In genomic region chr19:16814848-16815247, GRCm38 (mm10) we compare ENCODE assay signal across 27 mouse cellular contexts. TPM values are rescaled to one million over a fixed set of nuclear protein-coding genes. Genes with fewer than 3 reads are reported as not detected.
DNase-seq lines count a peak whose midpoint lies in the region; ATAC-seq and TF ChIP-seq lines count a peak whose summit lies in the region.
"Had no signal": no experiment of that assay in that cellular context is flagged by ENCODE, and none has a peak within 500 bp of the region (broad histone marks: within the 10 kb centered on the region; RNA-seq: fewer than 3 reads in every experiment).

No protein-coding gene starts in this region.

- peak; percentile 76 for DNase-seq in heart, adult 11 months
- DNase-seq in heart, embryonic 10.5 days (ENCODE audit: low spot score): no peak
- DNase-seq in G1E (ENCODE audit: low spot score): no peak
- no peak for DNase-seq in intestine, embryonic 14.5 days (ENCODE audit: low spot score)
- DNase-seq in spleen, postnatal 4 days (ENCODE audit: low spot score in 2 of 2): no peak
- no peak for DNase-seq in embryo, embryonic 11 days
- DNase-seq: adrenal gland, postnatal 25 days; B cell, adult 2 months; cerebellum, adult 18-20 months; cerebellum, adult 9-11 months; cerebellum, postnatal 36 days; gastrocnemius, postnatal 36 days; heart, adult 2 months had no signal

- 38% methylated on average over 5 of the region's 5 CpGs for WGBS in heart, embryonic 10.5 days
- 23% methylated on average over 5 of the region's 5 CpGs for WGBS in intestine, embryonic 14.5 days

- H3K4me1 ChIP-seq in heart, embryonic 10.5 days: 0 out of 2 replicates have a peak, but pooled peaks cover 5% of the 10 kb centered on the region
- H3K4me1 ChIP-seq in G1E (ENCODE audit: insufficient read depth, low read depth, low read length): peaks cover 2% of the 10 kb centered on the region
- peaks cover 5% of the 10 kb centered on the region; the same call in 1 of the 2 replicates for H3K4me1 ChIP-seq in intestine, embryonic 14.5 days (replicated peaks; ENCODE audit: control insufficient read depth, insufficient read depth, low read length)
- H3K4me1 ChIP-seq: embryonic facial prominence, embryonic 12.5 days; forebrain, embryonic 15.5 days; heart, embryonic 12.5 days; hindbrain, embryonic 10.5 days; hindbrain, embryonic 15.5 days had no signal

- H3K4me2 ChIP-seq in intestine, embryonic 14.5 days (ENCODE audit: low read length): no peak overlapping the region
- H3K4me2 ChIP-seq: embryonic facial prominence, embryonic 12.5 days; forebrain, embryonic 15.5 days; heart, embryonic 12.5 days; hindbrain, embryonic 15.5 days had no signal

- no peak overlapping the region for H3K4me3 ChIP-seq in heart, embryonic 10.5 days
- no peak overlapping the region for H3K4me3 ChIP-seq in G1E (ENCODE audit: low read depth, low read length)
- H3K4me3 ChIP-seq in intestine, embryonic 14.5 days (ENCODE audit: low read depth, low read length): no peak overlapping the region
- H3K4me3 ChIP-seq: embryonic facial prominence, embryonic 12.5 days; forebrain, embryonic 15.5 days; heart, adult 2 months; heart, embryonic 12.5 days; hindbrain, embryonic 10.5 days; hindbrain, embryonic 15.5 days had no signal

- H3K27me3 ChIP-seq in heart, embryonic 10.5 days (ENCODE audit: insufficient read depth, poor library complexity, severe bottlenecking): no peaks in the 10 kb centered on the region
- peaks cover 6% of the 10 kb centered on the region; the same call in 1 of the 2 replicates for H3K27me3 ChIP-seq in G1E (ENCODE audit: insufficient read depth, low read length)
- H3K27me3 ChIP-seq in intestine, embryonic 14.5 days (replicated peaks; ENCODE audit: control insufficient read depth, insufficient read depth, low read length): no peaks in the 10 kb centered on the region
- H3K27me3 ChIP-seq: embryonic facial prominence, embryonic 12.5 days; forebrain, embryonic 15.5 days; heart, embryonic 12.5 days; hindbrain, embryonic 15.5 days had no signal

- no peaks in the 10 kb centered on the region for H3K36me3 ChIP-seq in heart, embryonic 10.5 days
- no peaks in the 10 kb centered on the region for H3K36me3 ChIP-seq in G1E (replicated peaks)
- no peaks in the 10 kb centered on the region for H3K36me3 ChIP-seq in intestine, embryonic 14.5 days (ENCODE audit: control insufficient read depth, insufficient read depth, low read length)
- H3K36me3 ChIP-seq: embryonic facial prominence, embryonic 12.5 days; forebrain, embryonic 15.5 days; heart, embryonic 12.5 days; hindbrain, embryonic 10.5 days; hindbrain, embryonic 15.5 days had no signal

- H3K9me3 ChIP-seq in heart, embryonic 10.5 days: no peaks in the 10 kb centered on the region
- H3K9me3 ChIP-seq in G1E (replicated peaks): no peaks in the 10 kb centered on the region
- no peaks in the 10 kb centered on the region for H3K9me3 ChIP-seq in intestine, embryonic 14.5 days (ENCODE audit: control insufficient read depth, low read length)
- H3K9me3 ChIP-seq: embryonic facial prominence, embryonic 12.5 days; forebrain, embryonic 15.5 days; heart, embryonic 12.5 days; hindbrain, embryonic 10.5 days; hindbrain, embryonic 15.5 days had no signal

- ATAC-seq in G1E (ENCODE audit: extremely low read depth, insufficient number of reproducible peaks, low FRiP score, poor library complexity, severe bottlenecking): 0 out of 2 replicates have a peak, but pooled peaks have one; percentile 22
- peak; percentile 36; the same call in 1 of the 2 replicates for ATAC-seq in intestine, embryonic 14.5 days (replicated peaks; ENCODE audit: low FRiP score, low TSS enrichment, low read depth)
- 0 out of 2 replicates have a peak, but pooled peaks have one; percentile 18 for ATAC-seq in megakaryocyte-erythroid progenitor cell, adult 5-6 weeks (replicated peaks; ENCODE audit: low FRiP score, low TSS enrichment, poor library complexity, severe bottlenecking)
- ATAC-seq: activated CD4-positive, CD25-positive, alpha-beta regulatory T cell, adult 4 months; CD4-positive, CD25-positive, alpha-beta regulatory T cell, adult 4 months; forebrain, embryonic 15.5 days; inflammation-experienced regulatory T-cells, adult 6 months; Patski had no signal

- TF ChIP-seq CTCF in G1E (IDR thresholded peaks at IDR 0.05; ENCODE audit: low read depth, low read length): no peak

- no peak overlapping the region for H3K9ac ChIP-seq in intestine, embryonic 14.5 days (ENCODE audit: low read length)
- H3K9ac ChIP-seq: embryonic facial prominence, embryonic 12.5 days; forebrain, embryonic 15.5 days; heart, embryonic 12.5 days; hindbrain, embryonic 15.5 days had no signal

- no peak overlapping the region for H3K27ac ChIP-seq in heart, embryonic 10.5 days
- no peak overlapping the region for H3K27ac ChIP-seq in intestine, embryonic 14.5 days (ENCODE audit: low read depth)
- H3K27ac ChIP-seq: embryonic facial prominence, embryonic 12.5 days; forebrain, embryonic 15.5 days; heart, adult 2 months; hindbrain, embryonic 10.5 days; hindbrain, embryonic 15.5 days had no signal

RNA-seq across cellular contexts. Expression of gene Vps13a, which starts 34.1 kb away (rescaled TPM):
- 7.4 and 8.2 TPM in 2 replicates for polyA plus RNA-seq in heart, embryonic 10.5 days (2016; fragmentation: Nextera tagmentation; extraction: Ambion mirVana)
- total RNA-seq in G1E (2014; fragmentation: Nextera tagmentation): 116 and 125 TPM in 2 replicates
- total RNA-seq in G1E (2017): 70.7 and 89.9 TPM in 2 replicates
- 3.7 and 4.7 TPM in 2 replicates for polyA plus RNA-seq in G1E (2012)
- polyA plus RNA-seq in intestine, embryonic 14.5 days (2014; fragmentation: Nextera tagmentation; extraction: Ambion mirVana): 16.3 and 18.0 TPM in 2 replicates
- total RNA-seq in megakaryocyte-erythroid progenitor cell, adult 5-6 weeks (2014; fragmentation: Nextera tagmentation): 61.4 and 74.7 TPM in 2 replicates
- 80.3 and 100 TPM in 2 replicates for total RNA-seq in megakaryocyte-erythroid progenitor cell, adult 5-6 weeks (2017)

RNA-seq across cellular contexts. Expression of gene Foxb2, which starts 58.8 kb away (rescaled TPM):
- not detected in 2 replicates for polyA plus RNA-seq in heart, embryonic 10.5 days (2016; fragmentation: Nextera tagmentation; extraction: Ambion mirVana)
- total RNA-seq in G1E (2014; fragmentation: Nextera tagmentation) (not detected in 2 replicates), G1E (2017) (0.11 TPM in 1 of 2 replicates, not detected in the other)
- not detected in 2 replicates for polyA plus RNA-seq in G1E (2012)
- not detected in 2 replicates for polyA plus RNA-seq in intestine, embryonic 14.5 days (2014; fragmentation: Nextera tagmentation; extraction: Ambion mirVana)
- not detected in 2 replicates for total RNA-seq in megakaryocyte-erythroid progenitor cell, adult 5-6 weeks (2014; fragmentation: Nextera tagmentation)
- total RNA-seq in megakaryocyte-erythroid progenitor cell, adult 5-6 weeks (2017): not detected in 2 replicates
- total RNA-seq: adrenal gland, adult 18-20 months; adrenal gland, postnatal 25 days; gastrocnemius, adult 8-10 months; gastrocnemius, postnatal 36 days; heart, adult 2 months; heart, postnatal 25 days had no signal
- polyA plus RNA-seq: activated CD4-positive, CD25-positive, alpha-beta regulatory T cell, adult 4 months; CD4-positive, CD25-positive, alpha-beta regulatory T cell, adult 4 months; heart, adult 2 months; heart, embryonic 12.5 days; heart, embryonic 16.5 days; inflammation-experienced regulatory T-cells, adult 6 months; Patski had no signal
